Mouse (Mus musculus): ENCODE data around the gene Adamts16. TPM values are rescaled to one million over a fixed set of nuclear protein-coding genes. Genes with fewer than 3 reads are reported as not detected.
A peak's percentile ranks its signal among the peaks of the same experiment; 100 is the strongest.

The Adamts16 gene
- total and polyA plus RNA-seq, 2 experiments from 2014 or later, result 1.0 to 3.8 TPM

GRCm38 (mm10) chr13:70814423-70814822 is 27.2 kb downstream of the Adamts16 start:
- H3K4me2 ChIP-seq (ENCODE audit: low read depth), result no peak overlapping the region
- no peaks in the 10 kb centered on the region for H3K36me3 ChIP-seq (ENCODE audit: insufficient read depth)
- no peak overlapping the region for H3K27ac ChIP-seq (ENCODE audit: low read depth, low read length)
- no peaks in the 10 kb centered on the region for H3K9me3 ChIP-seq (ENCODE audit: low read length)
- no peaks in the 10 kb centered on the region for H3K4me1 ChIP-seq (ENCODE audit: insufficient read depth)
- WGBS, result 47% methylated on average over 3 of the region's 3 CpGs
- no peak overlapping the region for H3K9ac ChIP-seq
- no peak overlapping the region for H3K4me3 ChIP-seq (ENCODE audit: low read depth, low read length)
- TF ChIP-seq CTCF (IDR thresholded peaks at IDR 0.05; ENCODE audit: low read depth), result no peak
- ATAC-seq (no peak), DNase-seq (no peak)
- no peaks in the 10 kb centered on the region for H3K27me3 ChIP-seq (ENCODE audit: insufficient read depth, low read length)

GRCm38 (mm10) chr13:70805506-70805905 is 36.1 kb downstream of the Adamts16 start:
- Histone ChIP-seq H3K36me3 (ENCODE audit: insufficient read depth) (no peaks in the 10 kb centered on the region), H3K4me3 (ENCODE audit: low read depth, low read length) (no peak overlapping the region), H3K9ac (no peak overlapping the region), H3K27ac (ENCODE audit: low read depth, low read length) (no peak overlapping the region), H3K4me2 (ENCODE audit: low read depth) (no peak overlapping the region), H3K4me1 (ENCODE audit: insufficient read depth) (no peaks in the 10 kb centered on the region), H3K27me3 (ENCODE audit: insufficient read depth, low read length) (no peaks in the 10 kb centered on the region), H3K9me3 (ENCODE audit: low read length) (no peaks in the 10 kb centered on the region)
- DNase-seq (no peak), ATAC-seq (no peak)
- 91% methylated on average over 3 of the region's 3 CpGs for WGBS
- no peak for TF ChIP-seq CTCF (IDR thresholded peaks at IDR 0.05; ENCODE audit: low read depth)

- Histone ChIP-seq H3K36me3 (ENCODE audit: insufficient read depth) (no peaks in the 10 kb centered on the region), H3K27me3 (ENCODE audit: insufficient read depth, low read length) (no peaks in the 10 kb centered on the region), H3K9me3 (ENCODE audit: low read length) (no peaks in the 10 kb centered on the region), H3K4me1 (ENCODE audit: insufficient read depth) (no peaks in the 10 kb centered on the region), H3K4me2 (ENCODE audit: low read depth) (no peak overlapping the region), H3K27ac (ENCODE audit: low read depth, low read length) (no peak overlapping the region), H3K4me3 (ENCODE audit: low read depth, low read length) (no peak overlapping the region), H3K9ac (no peak overlapping the region)
- ATAC-seq (no peak), DNase-seq (no peak)
- WGBS, result 96% methylated on average over 1 of the region's 1 CpGs
- no peak for TF ChIP-seq CTCF (IDR thresholded peaks at IDR 0.05; ENCODE audit: low read depth)
Measured at GRCm38 (mm10) chr13:70802849-70803248, 38.8 kb downstream of the Adamts16 start.

- H3K27me3 ChIP-seq (ENCODE audit: insufficient read depth, low read length), result no peaks in the 10 kb centered on the region
- ATAC-seq, result no peak
- no peak overlapping the region for H3K27ac ChIP-seq (ENCODE audit: low read depth, low read length)
- 75% methylated on average over 3 of the region's 3 CpGs for WGBS
- no peaks in the 10 kb centered on the region for H3K9me3 ChIP-seq (ENCODE audit: low read length)
- TF ChIP-seq CTCF (IDR thresholded peaks at IDR 0.05; ENCODE audit: low read depth), result no peak
- H3K36me3 ChIP-seq (ENCODE audit: insufficient read depth), result no peaks in the 10 kb centered on the region
- H3K4me3 ChIP-seq (ENCODE audit: low read depth, low read length), result no peak overlapping the region
- H3K9ac ChIP-seq, result no peak overlapping the region
- no peak overlapping the region for H3K4me2 ChIP-seq (ENCODE audit: low read depth)
- H3K4me1 ChIP-seq (ENCODE audit: insufficient read depth), result no peaks in the 10 kb centered on the region
- DNase-seq, result no peak
Measured at GRCm38 (mm10) chr13:70799322-70799721, 42.3 kb downstream of the Adamts16 start.

- 41% methylated on average over 5 of the region's 5 CpGs for WGBS
- Histone ChIP-seq H3K36me3 (ENCODE audit: insufficient read depth) (no peaks in the 10 kb centered on the region), H3K9ac (no peak overlapping the region), H3K27me3 (ENCODE audit: insufficient read depth, low read length) (no peaks in the 10 kb centered on the region), H3K4me1 (ENCODE audit: insufficient read depth) (no peaks in the 10 kb centered on the region), H3K4me3 (ENCODE audit: low read depth, low read length) (no peak overlapping the region), H3K27ac (ENCODE audit: low read depth, low read length) (no peak overlapping the region), H3K9me3 (ENCODE audit: low read length) (no peaks in the 10 kb centered on the region), H3K4me2 (ENCODE audit: low read depth) (no peak overlapping the region)
- DNase-seq (peak; percentile 41), ATAC-seq (peak; percentile 95)
- TF ChIP-seq CTCF (IDR thresholded peaks at IDR 0.05; ENCODE audit: low read depth), result no peak
Measured at GRCm38 (mm10) chr13:70798396-70798795, 43.2 kb downstream of the Adamts16 start.

- H3K9ac ChIP-seq, result no peak overlapping the region
- no peak for TF ChIP-seq CTCF (IDR thresholded peaks at IDR 0.05; ENCODE audit: low read depth)
- H3K4me1 ChIP-seq (ENCODE audit: insufficient read depth), result no peaks in the 10 kb centered on the region
- no peak overlapping the region for H3K27ac ChIP-seq (ENCODE audit: low read depth, low read length)
- 37% methylated on average over 8 of the region's 8 CpGs for WGBS
- no peaks in the 10 kb centered on the region for H3K9me3 ChIP-seq (ENCODE audit: low read length)
- no peak overlapping the region for H3K4me2 ChIP-seq (ENCODE audit: low read depth)
- H3K4me3 ChIP-seq (ENCODE audit: low read depth, low read length), result no peak overlapping the region
- H3K27me3 ChIP-seq (ENCODE audit: insufficient read depth, low read length), result no peaks in the 10 kb centered on the region
- DNase-seq (no peak), ATAC-seq (no peak)
- H3K36me3 ChIP-seq (ENCODE audit: insufficient read depth), result no peaks in the 10 kb centered on the region
Measured at GRCm38 (mm10) chr13:70794074-70794572, 47.5 kb downstream of the Adamts16 start.

- 73% methylated on average over 4 of the region's 4 CpGs for WGBS
- ATAC-seq (no peak), DNase-seq (no peak)
- Histone ChIP-seq H3K27ac (ENCODE audit: low read depth, low read length) (no peak overlapping the region), H3K36me3 (ENCODE audit: insufficient read depth) (no peaks in the 10 kb centered on the region), H3K9me3 (ENCODE audit: low read length) (no peaks in the 10 kb centered on the region), H3K27me3 (ENCODE audit: insufficient read depth, low read length) (no peaks in the 10 kb centered on the region), H3K4me3 (ENCODE audit: low read depth, low read length) (no peak overlapping the region), H3K4me1 (ENCODE audit: insufficient read depth) (no peaks in the 10 kb centered on the region), H3K4me2 (ENCODE audit: low read depth) (no peak overlapping the region), H3K9ac (no peak overlapping the region)
- TF ChIP-seq CTCF (IDR thresholded peaks at IDR 0.05; ENCODE audit: low read depth), result no peak
Measured at GRCm38 (mm10) chr13:70793660-70794059, 48.0 kb downstream of the Adamts16 start.

Measured in forebrain, postnatal 0 days (tissue).